Mouse (Mus musculus) forebrain, embryonic 11.5 days (tissue): ENCODE results near the gene Serinc5. TPM values are rescaled to one million over a fixed set of nuclear protein-coding genes. Genes with fewer than 3 reads are reported as not detected.

Experiments used
- ATAC-seq: fragments of 200-750 bp; cut with Nextera tagmentation; replicated peaks from 2 replicates; pipeline ENCODE4 v1.8.0; 2017; ENCODE audit warnings: moderate TSS enrichment; ENCODE audit not compliant: low FRiP score
- DNase-seq: peaks from one replicate; pipeline ENCODE4 v3.0.0-alpha.2; 2017; ENCODE audit warnings: low spot score
- H3K27ac ChIP-seq: fragments of 300-500 bp; sonication (generic); 2 replicates; pipeline ENCODE4 v1.5.1; 2014; ENCODE audit warnings: low read depth, low read length
- H3K27me3 ChIP-seq: fragments of 300-500 bp; sonication (generic); 2 replicates; pipeline ENCODE4 v1.6.1; 2014; ENCODE audit warnings: mild to moderate bottlenecking, low read length, mixed read lengths; ENCODE audit not compliant: control insufficient read depth, insufficient read depth
- H3K36me3 ChIP-seq: fragments of 300-500 bp; sonication (generic); 2 replicates; pipeline ENCODE4 v1.6.1; 2014; ENCODE audit warnings: mild to moderate bottlenecking, low read length, moderate library complexity, mixed read lengths; ENCODE audit not compliant: control insufficient read depth, insufficient read depth
- H3K4me1 ChIP-seq: fragments of 300-500 bp; sonication (generic); replicated peaks from 2 replicates; pipeline ENCODE4 v1.6.1; 2014; ENCODE audit warnings: low read length, mixed read lengths; ENCODE audit not compliant: control insufficient read depth, insufficient read depth
- H3K4me2 ChIP-seq: fragments of 300-500 bp; sonication (generic); 2 replicates; pipeline ENCODE4 v1.6.1; 2014; ENCODE audit warnings: low read depth, mild to moderate bottlenecking, low read length, moderate library complexity, mixed read lengths; ENCODE audit not compliant: severe bottlenecking
- H3K4me3 ChIP-seq: fragments of 300-500 bp; sonication (generic); 2 replicates; pipeline ENCODE4 v1.5.1; 2014; ENCODE audit warnings: low read depth, low read length
- H3K9ac ChIP-seq: fragments of 300-500 bp; sonication (generic); 2 replicates; pipeline ENCODE4 v1.6.1; 2014; ENCODE audit warnings: low read length
- H3K9me3 ChIP-seq: fragments of 300-500 bp; sonication (generic); 2 replicates; pipeline ENCODE4 v1.6.1; 2016; ENCODE audit warnings: low read length, mixed read lengths; ENCODE audit not compliant: control insufficient read depth
- WGBS: fragments of 180-500 bp; shearing (Covaris S2); extraction: QIAGEN DNeasy Blood & Tissue Kit; methylation state at CpG from one replicate; pipeline ENCODE4 v1.1.7; 2014; 5-methylcytosine and 5-hydroxymethylcytosine counted together
- polyA plus RNA-seq: library from polyadenylated mRNA; unstranded; fragments of >200 nt; fragmentation: Nextera tagmentation; extraction: Ambion mirVana; gene quantifications from 2 replicates; pipeline ENCODE4 v1.2.1, GENCODE M21; 2014

Gene Serinc5
- polyA plus RNA-seq, 1 experiment from 2014 or later, result 6.6 TPM

- no peak for DNase-seq
- H3K27ac ChIP-seq, result no peak overlapping the region
- H3K27me3 ChIP-seq, result no peaks in the 10 kb centered on the region
- WGBS, result 72% methylated on average over 7 of the region's 7 CpGs
- H3K9me3 ChIP-seq, result no peaks in the 10 kb centered on the region
- H3K4me2 ChIP-seq, result no peak overlapping the region
- H3K4me1 ChIP-seq, result peaks cover 3% of the 10 kb centered on the region; the same call in 1 of the 2 replicates
- ATAC-seq, result no peak
- H3K36me3 ChIP-seq, result no peaks in the 10 kb centered on the region
- no peak overlapping the region for H3K9ac ChIP-seq
- no peak overlapping the region for H3K4me3 ChIP-seq
These were observed 144.1 kb downstream of the Serinc5 start for GRCm38 (mm10) chr13:92755036-92755435.

- H3K36me3 ChIP-seq, result no peaks in the 10 kb centered on the region
- no peaks in the 10 kb centered on the region for H3K27me3 ChIP-seq
- ATAC-seq, result no peak
- no peaks in the 10 kb centered on the region for H3K9me3 ChIP-seq
- no peaks in the 10 kb centered on the region for H3K4me1 ChIP-seq
- H3K4me3 ChIP-seq, result no peak overlapping the region
- no peak overlapping the region for H3K9ac ChIP-seq
- 84% methylated on average over 12 of the region's 12 CpGs for WGBS
- no peak overlapping the region for H3K4me2 ChIP-seq
- H3K27ac ChIP-seq, result no peak overlapping the region
- no peak for DNase-seq
These were observed 147.2 kb downstream of the Serinc5 start for GRCm38 (mm10) chr13:92757972-92758585.

GRCm38 (mm10) chr13:92759096-92759495, 148.2 kb downstream of the Serinc5 start:
- no peak overlapping the region for H3K4me3 ChIP-seq
- H3K4me2 ChIP-seq, result no peak overlapping the region
- ATAC-seq (no peak), DNase-seq (no peak)
- no peaks in the 10 kb centered on the region for H3K36me3 ChIP-seq
- H3K4me1 ChIP-seq, result no peaks in the 10 kb centered on the region
- no peaks in the 10 kb centered on the region for H3K9me3 ChIP-seq
- no peaks in the 10 kb centered on the region for H3K27me3 ChIP-seq
- H3K27ac ChIP-seq, result no peak overlapping the region
- 93% methylated on average over 4 of the region's 4 CpGs for WGBS
- no peak overlapping the region for H3K9ac ChIP-seq

- Histone ChIP-seq H3K9ac (no peak overlapping the region), H3K4me1 (no peaks in the 10 kb centered on the region), H3K4me2 (no peak overlapping the region), H3K9me3 (no peaks in the 10 kb centered on the region), H3K36me3 (no peaks in the 10 kb centered on the region), H3K27me3 (no peaks in the 10 kb centered on the region), H3K27ac (no peak overlapping the region), H3K4me3 (no peak overlapping the region)
- peak; percentile 17 for DNase-seq
- 90% methylated on average over 6 of the region's 6 CpGs for WGBS
- no peak for ATAC-seq
These were observed 149.6 kb downstream of the Serinc5 start for GRCm38 (mm10) chr13:92760519-92760918.

Other genes starting within 250 kb of the Serinc5 start
- gene Ankrd34b, start 185.2 kb upstream of the Serinc5 start, polyA plus RNA-seq, result 0.08 TPM in 1 of 2 replicates, not detected in the other
- gene Fam151b, start 127.1 kb upstream of the Serinc5 start, polyA plus RNA-seq, result not detected in 2 replicates
- gene Zfyve16, start 80.2 kb upstream of the Serinc5 start, polyA plus RNA-seq, result 12.1 and 13.0 TPM in 2 replicates
- gene Spz1, start 34.9 kb upstream of the Serinc5 start, polyA plus RNA-seq, result not detected in 2 replicates
- 1.8 and 2.0 TPM in 2 replicates for gene Thbs4, start 183.7 kb downstream of the Serinc5 start, polyA plus RNA-seq
- 4.8 and 5.3 TPM in 2 replicates for gene Mtx3, start 233.7 kb downstream of the Serinc5 start, polyA plus RNA-seq